Mouse (Mus musculus) cerebellum, adult 2 months (tissue): ENCODE data around the gene Tsx.

Experiments
- CTCF ChIP-seq: fragments of 200-500 bp; IDR thresholded peaks from 2 replicates; pipeline ENCODE4 v1.5.1; 2011; ENCODE audit warnings: low read depth, mild to moderate bottlenecking, control low read depth, low read length, moderate library complexity, borderline replicate concordance; ENCODE audit not compliant: insufficient read depth
- POLR2A ChIP-seq: fragments of 200-500 bp; IDR thresholded peaks from 2 replicates; pipeline ENCODE4 v1.6.1; 2011; ENCODE audit warnings: low read length, control low read depth, borderline replicate concordance; ENCODE audit not compliant: insufficient read depth

DNA sequence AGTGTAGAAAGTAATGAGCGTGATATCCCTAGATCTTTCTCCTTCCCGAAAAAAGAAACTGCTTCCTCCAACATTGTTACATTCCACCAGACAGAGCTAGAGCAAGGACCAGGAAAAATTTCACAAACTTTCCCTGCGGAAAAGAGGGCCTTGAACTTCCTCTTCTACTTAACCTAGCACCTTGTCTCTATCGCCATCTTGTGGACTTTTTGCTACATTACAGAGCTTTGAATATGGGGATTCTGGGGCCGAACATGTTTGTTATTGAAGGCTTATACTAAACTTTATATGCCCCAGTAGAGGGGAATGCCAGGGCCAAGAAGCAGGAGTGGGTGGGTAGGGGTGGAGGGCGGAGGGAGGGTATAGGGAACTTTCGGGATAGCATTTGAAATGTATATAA lies 29.5 kb downstream of the Tsx start:
- TF ChIP-seq POLR2A (no peak), CTCF (no peak)
